Mouse (Mus musculus): ENCODE measurements around the gene Vsx1.

DNA sequence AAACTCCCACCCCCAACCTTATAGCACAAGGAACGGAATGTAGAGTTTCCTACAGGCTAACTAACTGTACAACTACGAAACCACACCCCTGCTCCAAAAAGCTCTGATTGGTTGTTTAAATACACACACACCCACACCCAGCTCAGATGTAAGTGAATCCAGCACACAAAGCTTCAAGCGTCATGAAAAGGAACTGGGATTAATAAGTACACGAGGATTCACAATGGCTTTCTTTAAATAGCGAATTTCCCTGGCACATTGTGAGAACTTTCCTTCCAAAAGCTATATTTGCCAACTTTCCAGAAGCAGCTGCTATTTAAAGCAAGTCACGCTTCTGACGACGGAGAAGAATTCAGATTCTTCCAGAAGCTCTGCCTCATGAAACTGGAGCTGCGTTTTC lies 25.9 kb downstream of the Vsx1 start:
- TF ChIP-seq POLR2A (IDR thresholded peaks at IDR 0.05; ENCODE audit: borderline replicate concordance, insufficient read depth, low read length) (no peak), CTCF (IDR thresholded peaks at IDR 0.05; ENCODE audit: borderline replicate concordance, insufficient read depth, low read depth, low read length) (no peak)

Measured in cerebellum, adult 2 months (tissue).